ENCODE assay signal across 22 mouse cellular contexts in genomic region chr15:30995346-30995745, GRCm38 (mm10).
"Had no signal": no experiment of that assay in that cellular context is flagged by ENCODE, and none has a peak within 500 bp of the region (broad histone marks: within the 10 kb centered on the region; RNA-seq: fewer than 3 reads in every experiment).

No protein-coding gene starts in this region.

- H3K4me1 ChIP-seq: liver, embryonic 12.5 days; midbrain, embryonic 15.5 days; neural tube, embryonic 13.5 days; neural tube, embryonic 15.5 days; stomach, embryonic 15.5 days had no signal

- H3K4me2 ChIP-seq: liver, embryonic 12.5 days; lung, embryonic 15.5 days; midbrain, embryonic 13.5 days; midbrain, embryonic 15.5 days; neural tube, embryonic 13.5 days; neural tube, embryonic 15.5 days; stomach, embryonic 15.5 days had no signal

- H3K27me3 ChIP-seq: liver, embryonic 12.5 days; lung, embryonic 15.5 days; midbrain, embryonic 13.5 days; midbrain, embryonic 15.5 days; neural tube, embryonic 13.5 days; neural tube, embryonic 15.5 days; stomach, embryonic 15.5 days had no signal

- H3K9ac ChIP-seq: liver, embryonic 12.5 days; liver, embryonic 14.5 days; lung, embryonic 15.5 days; midbrain, embryonic 13.5 days; midbrain, embryonic 15.5 days; neural tube, embryonic 13.5 days; neural tube, embryonic 15.5 days; stomach, embryonic 15.5 days had no signal

- H3K27ac ChIP-seq: liver, embryonic 12.5 days; liver, embryonic 14.5 days; lung, embryonic 15.5 days; midbrain, embryonic 10.5 days; midbrain, embryonic 13.5 days; midbrain, embryonic 15.5 days; neural tube, embryonic 13.5 days; neural tube, embryonic 15.5 days; stomach, embryonic 15.5 days; stomach, postnatal 0 days had no signal

- H3K4me3 ChIP-seq: liver, embryonic 12.5 days; lung, embryonic 15.5 days; midbrain, embryonic 10.5 days; midbrain, embryonic 13.5 days; midbrain, embryonic 15.5 days; myocyte; neural tube, embryonic 13.5 days; neural tube, embryonic 15.5 days; stomach, embryonic 15.5 days had no signal

- DNase-seq: lung, adult 18-20 months; lung, postnatal 14 days; lung, postnatal 36 days; retina, postnatal 1 day; right cerebral cortex, adult 18-20 months; right cerebral cortex, postnatal 25 days; right cerebral cortex, postnatal 4 days; spleen, adult 18-20 months; thymus, adult 2 months; thymus, postnatal 25 days; thymus, postnatal 4 days had no signal

- H3K36me3 ChIP-seq: liver, embryonic 12.5 days; lung, embryonic 15.5 days; midbrain, embryonic 10.5 days; midbrain, embryonic 13.5 days; midbrain, embryonic 15.5 days; neural tube, embryonic 13.5 days; neural tube, embryonic 15.5 days; stomach, embryonic 15.5 days had no signal

- ATAC-seq: liver, embryonic 12.5 days; midbrain, embryonic 13.5 days; midbrain, embryonic 15.5 days had no signal

- H3K9me3 ChIP-seq: liver, embryonic 12.5 days; lung, embryonic 15.5 days; midbrain, embryonic 10.5 days; midbrain, embryonic 13.5 days; midbrain, embryonic 15.5 days; neural tube, embryonic 13.5 days; neural tube, embryonic 15.5 days; stomach, embryonic 15.5 days had no signal
